Mouse (Mus musculus): ENCODE measurements around the gene Spata20. TPM values are rescaled to one million over a fixed set of nuclear protein-coding genes. Genes with fewer than 3 reads are reported as not detected.

Gene Spata20
- total RNA-seq, 2 experiments from 2014 or later = 0.35 to 0.43 TPM

GRCm38 (mm10) chr11:94483436-94483835, 2.5 kb downstream of the Spata20 start:
- no peak for DNase-seq (ENCODE audit: low spot score in 2 of 2)

GRCm38 (mm10) chr11:94482738-94483137, 3.2 kb downstream of the Spata20 start:
- DNase-seq (ENCODE audit: low spot score in 2 of 2) = no peak

GRCm38 (mm10) chr11:94481963-94482362, 4.0 kb downstream of the Spata20 start:
- DNase-seq (ENCODE audit: low spot score in 2 of 2) = no peak

GRCm38 (mm10) chr11:94480382-94480781, 5.6 kb downstream of the Spata20 start:
- DNase-seq (ENCODE audit: low spot score in 2 of 2) = no peak

GRCm38 (mm10) chr11:94477651-94478050, 8.3 kb downstream of the Spata20 start:
- no peak for DNase-seq (ENCODE audit: low spot score in 2 of 2)

GRCm38 (mm10) chr11:94475722-94476121, 10.3 kb downstream of the Spata20 start:
- DNase-seq (ENCODE audit: low spot score in 2 of 2) = no peak

- DNase-seq (ENCODE audit: low spot score in 2 of 2) = no peak
Observed at GRCm38 (mm10) chr11:94474544-94474910, 11.5 kb downstream of the Spata20 start.

GRCm38 (mm10) chr11:94473707-94474543, 12.1 kb downstream of the Spata20 start, which contains the start of gene Cacna1g:
Cacna1g (minus strand) TSS chr11:94474198.
- peak; percentile 82 to 92 for DNase-seq (ENCODE audit: low spot score in 2 of 2)

- no peak for DNase-seq (ENCODE audit: low spot score in 2 of 2)
Observed at GRCm38 (mm10) chr11:94472916-94473706, 12.9 kb downstream of the Spata20 start.

GRCm38 (mm10) chr11:94472585-94472915, 13.4 kb downstream of the Spata20 start:
- no peak for DNase-seq (ENCODE audit: low spot score in 2 of 2)

- no peak for DNase-seq (ENCODE audit: low spot score in 2 of 2)
Observed at GRCm38 (mm10) chr11:94471740-94472584, 14.0 kb downstream of the Spata20 start.

GRCm38 (mm10) chr11:94470391-94470790, 15.6 kb downstream of the Spata20 start:
- no peak for DNase-seq (ENCODE audit: low spot score in 2 of 2)

- DNase-seq (ENCODE audit: low spot score in 2 of 2) = no peak
Observed at GRCm38 (mm10) chr11:94469136-94470064, 16.6 kb downstream of the Spata20 start.

GRCm38 (mm10) chr11:94468582-94469064, 17.4 kb downstream of the Spata20 start:
- peak; percentile 75 to 83 for DNase-seq (ENCODE audit: low spot score in 2 of 2)

- DNase-seq (ENCODE audit: low spot score in 2 of 2) = no peak
Observed at GRCm38 (mm10) chr11:94466333-94466855, 19.6 kb downstream of the Spata20 start.

GRCm38 (mm10) chr11:94464170-94464569, 21.8 kb downstream of the Spata20 start:
- no peak for DNase-seq (ENCODE audit: low spot score in 2 of 2)

GRCm38 (mm10) chr11:94461856-94462255, 24.1 kb downstream of the Spata20 start:
- DNase-seq (ENCODE audit: low spot score in 2 of 2) = no peak

- DNase-seq (ENCODE audit: low spot score in 2 of 2) = no peak
Observed at GRCm38 (mm10) chr11:94457001-94457400, 29.0 kb downstream of the Spata20 start.

- DNase-seq (ENCODE audit: low spot score in 2 of 2) = no peak
Observed at GRCm38 (mm10) chr11:94456347-94456746, 29.6 kb downstream of the Spata20 start.
